Mouse (Mus musculus): ENCODE measurements around the gene Tmco3. TPM values are rescaled to one million over a fixed set of nuclear protein-coding genes. Genes with fewer than 3 reads are reported as not detected.

Tmco3 gene
- polyA plus RNA-seq, 1 experiment, result 42.2 TPM

GRCm38 (mm10) chr8:13267566-13267965 lies 20.4 kb upstream of the Tmco3 start:
- Histone ChIP-seq H3K4me3 (ENCODE audit: insufficient read depth, low read length) (no peak overlapping the region), H3K27ac (ENCODE audit: insufficient read depth, low read length) (no peak overlapping the region), H3K4me1 (ENCODE audit: control insufficient read depth, insufficient read depth, low read length) (no peaks in the 10 kb centered on the region)
- TF ChIP-seq CTCF (IDR thresholded peaks at IDR 0.05; ENCODE audit: borderline replicate concordance, insufficient read depth, low read length) (no peak), POLR2A (IDR thresholded peaks at IDR 0.05; ENCODE audit: low read depth, low read length) (no peak)

- Histone ChIP-seq H3K4me3 (ENCODE audit: insufficient read depth, low read length) (no peak overlapping the region), H3K27ac (ENCODE audit: insufficient read depth, low read length) (no peak overlapping the region), H3K4me1 (ENCODE audit: control insufficient read depth, insufficient read depth, low read length) (no peaks in the 10 kb centered on the region)
- TF ChIP-seq POLR2A (IDR thresholded peaks at IDR 0.05; ENCODE audit: low read depth, low read length) (no peak), CTCF (IDR thresholded peaks at IDR 0.05; ENCODE audit: borderline replicate concordance, insufficient read depth, low read length) (no peak)
Measured at GRCm38 (mm10) chr8:13272834-13273233, 15.2 kb upstream of the Tmco3 start.

GRCm38 (mm10) chr8:13276941-13277447 lies 11.0 kb upstream of the Tmco3 start:
- H3K27ac ChIP-seq (ENCODE audit: insufficient read depth, low read length), result no peak overlapping the region
- no peaks in the 10 kb centered on the region for H3K4me1 ChIP-seq (ENCODE audit: control insufficient read depth, insufficient read depth, low read length)
- TF ChIP-seq CTCF (IDR thresholded peaks at IDR 0.05; ENCODE audit: borderline replicate concordance, insufficient read depth, low read length) (no peak), POLR2A (IDR thresholded peaks at IDR 0.05; ENCODE audit: low read depth, low read length) (no peak)
- no peak overlapping the region for H3K4me3 ChIP-seq (ENCODE audit: insufficient read depth, low read length)

- TF ChIP-seq CTCF (IDR thresholded peaks at IDR 0.05; ENCODE audit: borderline replicate concordance, insufficient read depth, low read length) (no peak), POLR2A (IDR thresholded peaks at IDR 0.05; ENCODE audit: low read depth, low read length) (no peak)
- Histone ChIP-seq H3K4me1 (ENCODE audit: control insufficient read depth, insufficient read depth, low read length) (no peaks in the 10 kb centered on the region), H3K27ac (ENCODE audit: insufficient read depth, low read length) (no peak overlapping the region), H3K4me3 (ENCODE audit: insufficient read depth, low read length) (no peak overlapping the region)
Measured at GRCm38 (mm10) chr8:13283200-13283599, 4.8 kb upstream of the Tmco3 start.

GRCm38 (mm10) chr8:13287304-13287691 lies 692 bp upstream of the Tmco3 start:
- Histone ChIP-seq H3K4me3 (ENCODE audit: insufficient read depth, low read length) (peak overlapping the region; percentile 93), H3K4me1 (ENCODE audit: control insufficient read depth, insufficient read depth, low read length) (no peaks in the 10 kb centered on the region), H3K27ac (ENCODE audit: insufficient read depth, low read length) (peak overlapping the region; percentile 68)
- TF ChIP-seq POLR2A (IDR thresholded peaks at IDR 0.05; ENCODE audit: low read depth, low read length) (peak; percentile 65; the same call in 1 of the 2 replicates), CTCF (IDR thresholded peaks at IDR 0.05; ENCODE audit: borderline replicate concordance, insufficient read depth, low read length) (no peak)

- Histone ChIP-seq H3K4me3 (ENCODE audit: insufficient read depth, low read length) (peak overlapping the region; percentile 93), H3K27ac (ENCODE audit: insufficient read depth, low read length) (no peak overlapping the region), H3K4me1 (ENCODE audit: control insufficient read depth, insufficient read depth, low read length) (no peaks in the 10 kb centered on the region)
- TF ChIP-seq CTCF (IDR thresholded peaks at IDR 0.05; ENCODE audit: borderline replicate concordance, insufficient read depth, low read length), result no peak
- no peak for TF ChIP-seq POLR2A (IDR thresholded peaks at IDR 0.05; ENCODE audit: low read depth, low read length)
Measured at GRCm38 (mm10) chr8:13288646-13289045, 656 bp downstream of the Tmco3 start.

- H3K4me1 ChIP-seq (ENCODE audit: control insufficient read depth, insufficient read depth, low read length), result no peaks in the 10 kb centered on the region
- H3K4me3 ChIP-seq (ENCODE audit: insufficient read depth, low read length), result no peak overlapping the region
- TF ChIP-seq POLR2A (IDR thresholded peaks at IDR 0.05; ENCODE audit: low read depth, low read length) (no peak), CTCF (IDR thresholded peaks at IDR 0.05; ENCODE audit: borderline replicate concordance, insufficient read depth, low read length) (peak; percentile 83)
- no peak overlapping the region for H3K27ac ChIP-seq (ENCODE audit: insufficient read depth, low read length)
Measured at GRCm38 (mm10) chr8:13292364-13292763, 4.4 kb downstream of the Tmco3 start.

- Histone ChIP-seq H3K4me1 (ENCODE audit: control insufficient read depth, insufficient read depth, low read length) (no peaks in the 10 kb centered on the region), H3K27ac (ENCODE audit: insufficient read depth, low read length) (no peak overlapping the region), H3K4me3 (ENCODE audit: insufficient read depth, low read length) (no peak overlapping the region)
- TF ChIP-seq POLR2A (IDR thresholded peaks at IDR 0.05; ENCODE audit: low read depth, low read length) (no peak), CTCF (IDR thresholded peaks at IDR 0.05; ENCODE audit: borderline replicate concordance, insufficient read depth, low read length) (no peak)
Measured at GRCm38 (mm10) chr8:13293677-13294470, 5.9 kb downstream of the Tmco3 start.

- Histone ChIP-seq H3K4me1 (ENCODE audit: control insufficient read depth, insufficient read depth, low read length) (no peaks in the 10 kb centered on the region), H3K4me3 (ENCODE audit: insufficient read depth, low read length) (no peak overlapping the region), H3K27ac (ENCODE audit: insufficient read depth, low read length) (no peak overlapping the region)
- TF ChIP-seq POLR2A (IDR thresholded peaks at IDR 0.05; ENCODE audit: low read depth, low read length) (no peak), CTCF (IDR thresholded peaks at IDR 0.05; ENCODE audit: borderline replicate concordance, insufficient read depth, low read length) (no peak)
Measured at GRCm38 (mm10) chr8:13299571-13299970, 11.6 kb downstream of the Tmco3 start.

GRCm38 (mm10) chr8:13301036-13301435 lies 13.0 kb downstream of the Tmco3 start:
- no peak for TF ChIP-seq POLR2A (IDR thresholded peaks at IDR 0.05; ENCODE audit: low read depth, low read length)
- no peak for TF ChIP-seq CTCF (IDR thresholded peaks at IDR 0.05; ENCODE audit: borderline replicate concordance, insufficient read depth, low read length)
- no peaks in the 10 kb centered on the region for H3K4me1 ChIP-seq (ENCODE audit: control insufficient read depth, insufficient read depth, low read length)
- H3K4me3 ChIP-seq (ENCODE audit: insufficient read depth, low read length), result no peak overlapping the region
- H3K27ac ChIP-seq (ENCODE audit: insufficient read depth, low read length), result no peak overlapping the region
